Mouse (Mus musculus) adrenal gland (tissue): Measurements from ENCODE around the gene Ap3m1.
"Not testable (repeated sequence)": the region's sequence is repeated elsewhere in the genome, so short reads cannot be mapped to it uniquely, and the experiment has no call there.

Experiments used
- intact Hi-C: fragments of 180-260 bp; cut with DNase I; formaldehyde crosslinking; loops from one replicate; pipeline ENCODE4 v1.15.1; 2025
- long read RNA-seq, 2 experiments: library from polyadenylated mRNA; unstranded; transcript quantifications; one replicate each; pipeline ENCODE4 v2.0.0; 2020; ENCODE audit warnings: borderline replicate concordance in 1 of 2; ENCODE audit not compliant: insufficient replicate concordance in 1 of 2

Ap3m1 gene
- long read RNA-seq, experiment 1, full-length matches to known transcripts = 15 of 36 reads
- long read RNA-seq, experiment 1, partial matches to known transcripts = 7 of 36 reads
- long read RNA-seq, experiment 1, other reads (novel, unspliced or antisense) = 14 of 36 reads
- long read RNA-seq, experiment 2, full-length matches to known transcripts = 16 of 33 reads
- long read RNA-seq, experiment 2, partial matches to known transcripts = 6 of 33 reads
- long read RNA-seq, experiment 2, other reads (novel, unspliced or antisense) = 11 of 33 reads

- intact Hi-C loops = loop anchor here (5.0 kb wide), 1 partner anchor 65 kb away; no protein-coding TSS in a partner anchor
Measured at GRCm38 (mm10) chr14:21052112-21052780, at the start of gene Ap3m1, which contains the start of gene Adk. Gene Ap3m1, minus strand, starts transcription at chr14:21052508. Gene Adk, plus strand, starts transcription at chr14:21052574.

- intact Hi-C loops = no loop called here
Measured at GRCm38 (mm10) chr14:21101562-21101961, 49.3 kb upstream of the Ap3m1 start.

- intact Hi-C loops = no loop called here
Measured at GRCm38 (mm10) chr14:21100876-21101275, 48.6 kb upstream of the Ap3m1 start.

- intact Hi-C loops = no loop called here
Measured at GRCm38 (mm10) chr14:21099371-21099770, 47.1 kb upstream of the Ap3m1 start.

- intact Hi-C loops = no loop called here
Measured at GRCm38 (mm10) chr14:21096689-21097088, 44.4 kb upstream of the Ap3m1 start.

DNA sequence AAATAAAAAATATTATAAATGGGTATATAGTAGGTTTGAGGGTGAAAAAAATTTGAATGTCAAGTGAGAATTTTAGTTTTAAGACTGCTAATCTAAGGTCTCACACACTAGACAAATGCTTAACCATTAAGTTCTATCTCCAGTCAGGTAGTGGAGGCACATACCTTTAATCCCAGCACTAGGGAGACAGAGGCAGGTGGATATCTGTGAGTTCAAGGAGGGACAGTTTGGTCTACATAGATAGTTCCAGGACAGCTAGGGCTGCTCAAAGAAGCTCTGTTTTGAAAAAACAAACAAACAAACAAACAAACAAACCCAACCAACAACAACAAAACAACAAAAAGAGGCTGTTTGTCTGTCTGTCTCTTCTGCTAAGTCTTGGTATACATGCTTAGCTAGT is 44.0 kb upstream of the Ap3m1 start:
- intact Hi-C loops = no loop called here

DNA sequence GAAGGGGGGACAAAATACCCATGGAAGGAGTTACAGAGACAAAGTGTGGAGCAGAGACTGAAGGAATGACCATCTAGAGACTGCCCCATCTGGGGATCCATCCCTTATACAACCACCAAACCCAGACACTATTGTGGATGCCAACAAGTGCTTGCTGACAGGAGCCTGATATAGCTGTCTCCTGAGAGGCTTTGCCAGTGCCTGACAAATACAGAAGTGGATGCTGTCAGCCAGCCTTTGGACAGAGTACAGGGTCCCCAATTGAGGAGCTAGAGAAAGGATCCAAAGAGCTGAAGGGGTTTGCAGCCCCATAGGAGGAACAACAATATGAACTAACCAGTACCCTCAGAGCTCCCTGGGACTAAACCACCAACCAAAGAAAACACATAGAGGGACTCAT is 41.9 kb upstream of the Ap3m1 start:
- intact Hi-C loops = not testable (repeated sequence)

DNA sequence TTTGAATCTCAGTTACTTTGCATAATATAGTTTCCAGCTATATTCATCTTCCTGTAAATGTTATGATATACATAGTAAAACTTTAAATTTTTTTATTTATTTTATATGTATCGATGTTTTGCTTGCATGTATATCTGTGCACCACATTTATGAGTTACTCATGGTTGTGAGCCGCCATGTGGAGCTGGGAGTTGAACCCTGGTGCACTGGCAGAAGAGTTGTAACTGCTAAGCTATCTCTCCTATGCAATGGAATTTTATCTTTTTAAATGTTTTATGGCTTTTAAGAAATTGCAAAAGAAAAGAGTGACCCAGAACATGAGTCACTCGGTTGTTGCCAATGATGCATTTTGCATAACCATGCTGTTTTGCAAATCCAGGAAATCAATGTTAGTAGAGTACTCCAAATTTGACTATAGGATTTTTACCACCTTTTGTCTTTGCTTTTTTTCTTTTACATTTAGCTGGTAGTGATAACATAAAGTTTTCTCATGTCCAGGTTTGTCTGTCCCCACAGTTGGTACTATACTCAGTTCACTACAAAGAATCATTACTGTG is 38.7 kb upstream of the Ap3m1 start:
- intact Hi-C loops = no loop called here

DNA sequence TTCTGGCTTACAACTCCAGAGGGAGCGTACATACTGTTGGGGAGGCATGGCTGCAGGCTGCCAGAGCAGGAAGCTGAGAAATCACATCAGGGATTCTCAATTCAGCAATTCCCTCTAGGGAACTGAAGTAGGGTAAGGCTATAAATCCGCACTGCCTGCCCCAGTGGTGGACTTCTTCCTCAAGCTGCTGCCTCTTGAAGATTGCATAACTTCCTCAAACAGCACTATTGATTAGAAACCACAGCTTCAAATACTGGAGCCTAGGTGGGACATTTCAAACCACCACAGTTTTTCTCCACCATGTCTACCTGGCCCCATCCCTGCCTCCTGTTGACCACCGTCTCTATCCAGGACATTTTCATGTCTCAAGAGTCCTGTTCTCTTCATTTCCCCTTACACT is 38.1 kb upstream of the Ap3m1 start:
- intact Hi-C loops = no loop called here

DNA sequence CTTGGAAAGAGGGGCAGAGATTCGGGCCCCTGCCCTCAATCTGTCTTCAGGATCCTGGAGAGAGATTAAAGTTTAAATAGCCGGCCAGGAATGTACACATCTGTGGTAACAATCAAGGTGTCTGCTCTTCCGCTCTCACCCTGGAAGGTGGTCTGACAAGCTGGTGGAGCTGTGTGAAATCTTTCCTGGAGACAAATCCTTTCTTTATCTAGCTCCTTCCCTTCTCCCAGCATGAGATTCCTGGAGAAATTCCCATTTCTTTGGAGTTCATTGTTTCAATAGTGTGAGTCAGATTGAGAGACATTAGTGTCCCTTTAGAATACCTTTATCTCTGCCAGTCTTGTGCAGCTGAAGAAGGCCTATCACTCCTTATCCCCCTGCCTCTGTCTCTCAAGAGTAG is 36.4 kb upstream of the Ap3m1 start:
- intact Hi-C loops = no loop called here

- intact Hi-C loops = no loop called here
Measured at GRCm38 (mm10) chr14:21087390-21088060, 35.2 kb upstream of the Ap3m1 start.

GRCm38 (mm10) chr14:21086827-21087351 is 34.6 kb upstream of the Ap3m1 start:
- intact Hi-C loops = no loop called here

DNA sequence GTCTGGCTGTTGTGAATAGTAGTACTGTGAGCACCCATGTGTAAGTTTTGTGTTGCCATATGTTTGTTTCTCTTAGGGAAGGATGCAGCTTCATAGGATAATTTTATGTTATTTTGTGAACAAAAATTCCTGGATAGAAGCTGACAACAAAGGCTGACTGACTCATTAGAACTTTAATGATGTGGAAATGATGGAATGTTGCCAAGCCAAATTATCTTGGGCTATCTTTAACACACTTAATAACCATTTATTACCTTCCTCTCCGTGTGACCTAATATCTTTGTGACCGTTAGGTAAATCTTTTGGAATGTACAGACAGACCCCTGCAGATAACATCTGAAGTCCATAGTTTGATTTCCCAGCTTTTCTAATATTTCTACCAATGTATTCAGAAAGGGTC is 33.8 kb upstream of the Ap3m1 start:
- intact Hi-C loops = no loop called here

GRCm38 (mm10) chr14:21085666-21086065 is 33.4 kb upstream of the Ap3m1 start:
- intact Hi-C loops = no loop called here

- intact Hi-C loops = no loop called here
Measured at GRCm38 (mm10) chr14:21082823-21083222, 30.5 kb upstream of the Ap3m1 start.

- intact Hi-C loops = no loop called here
Measured at GRCm38 (mm10) chr14:21078511-21078910, 26.2 kb upstream of the Ap3m1 start.

- intact Hi-C loops = no loop called here
Measured at GRCm38 (mm10) chr14:21077939-21078338, 25.6 kb upstream of the Ap3m1 start.

DNA sequence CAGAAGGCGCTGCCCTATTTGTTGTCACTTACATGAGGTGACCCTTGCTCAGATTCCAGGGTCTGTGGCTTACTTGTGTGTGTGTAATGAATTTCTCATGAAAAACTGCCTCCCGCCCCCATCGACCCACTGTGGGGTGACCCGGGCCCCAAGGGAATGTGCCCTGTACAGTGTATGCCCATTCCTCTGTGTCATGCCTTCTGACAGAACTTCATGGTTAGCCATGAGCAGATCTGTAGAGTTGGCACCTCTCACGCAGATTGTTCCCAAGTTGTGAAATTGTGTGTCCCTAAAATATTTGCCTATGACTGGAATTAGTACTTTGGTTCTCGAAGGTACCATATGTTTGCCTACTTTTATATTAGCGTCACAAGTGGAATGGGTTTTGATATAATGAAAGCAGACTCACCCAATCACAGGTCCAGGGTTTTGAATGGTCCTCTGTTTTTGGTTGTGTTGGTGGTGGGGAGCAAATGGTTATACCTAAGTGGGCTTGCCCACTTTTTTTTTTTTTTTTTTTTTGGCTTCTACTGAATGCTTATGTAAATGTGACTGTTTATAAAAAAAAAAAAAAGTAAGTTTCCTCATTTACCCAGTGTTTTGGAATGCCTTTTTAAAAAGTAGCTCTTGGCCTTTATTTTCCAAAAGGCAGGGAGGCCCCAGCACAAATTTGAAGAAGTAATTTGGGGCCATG is 24.3 kb upstream of the Ap3m1 start:
- intact Hi-C loops = no loop called here

DNA sequence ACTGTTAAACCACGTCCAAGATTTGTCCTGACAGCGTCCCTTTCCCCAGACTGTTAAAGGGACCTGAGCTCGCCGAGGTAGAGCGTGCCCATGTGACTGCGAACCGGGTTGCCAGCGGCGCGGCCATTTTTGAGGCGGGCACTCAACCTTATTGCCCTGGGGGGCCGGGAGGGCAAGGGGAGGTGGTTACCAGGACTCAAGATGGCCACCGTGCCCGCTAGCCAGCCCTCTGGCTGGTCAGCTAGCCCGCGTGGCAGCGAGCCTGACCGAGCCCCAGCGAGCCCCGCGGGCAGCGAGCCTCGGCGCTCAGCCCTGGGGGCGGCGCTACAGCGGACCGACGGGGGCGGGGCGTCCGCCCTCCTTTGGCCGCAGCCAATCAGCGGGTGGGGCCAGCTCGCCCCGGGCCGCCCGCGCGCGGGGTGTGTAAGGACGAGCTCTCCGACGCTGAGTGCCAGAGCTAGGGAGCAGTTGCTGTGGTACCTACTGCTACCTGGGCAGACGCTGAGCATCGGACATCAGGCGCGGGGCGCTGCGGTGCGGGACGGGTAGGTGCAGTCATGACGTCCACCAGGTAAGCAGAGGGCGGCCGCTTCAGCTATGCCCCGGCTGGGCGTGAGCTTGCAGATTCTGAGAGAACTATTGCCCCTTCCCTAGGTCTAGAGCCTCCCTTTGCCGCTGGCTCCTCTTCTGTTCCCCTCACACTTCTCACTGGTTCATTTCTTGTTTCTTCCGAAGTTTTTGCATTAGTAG is 23.6 kb upstream of the Ap3m1 start:
- intact Hi-C loops = no loop called here
